Mouse (Mus musculus): ENCODE measurements at regions not wholly inside any gene's neighbourhood (a gene's known extent, or its start where the extent isn't known, plus 50 kb on each side); places are given as distances from the start of the nearest gene placed in this dataset.

DNA sequence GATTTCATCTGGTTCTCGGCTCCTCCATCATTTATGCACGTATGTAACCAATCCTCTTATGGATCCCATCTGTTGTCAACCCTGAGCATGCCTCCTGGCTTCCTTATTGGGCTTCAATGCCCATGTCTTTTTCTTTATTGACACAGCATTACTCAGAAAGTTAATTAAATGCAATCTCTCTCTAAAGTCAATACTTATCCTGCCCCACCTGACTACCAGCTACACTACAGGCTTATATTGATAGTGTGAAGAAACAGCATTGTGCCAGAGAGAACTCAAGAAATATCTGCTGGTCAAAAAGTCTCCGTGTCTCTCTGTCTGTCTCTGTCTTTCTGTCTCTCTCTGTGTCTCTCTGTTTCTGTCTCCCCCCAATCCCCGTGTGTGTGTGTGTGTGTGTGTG, 194.7 kb upstream of the Rfx3 start:
- Histone ChIP-seq H3K36me3 (replicated peaks) (no peaks in the 10 kb centered on the region), H3K27ac (no peak overlapping the region), H3K9me3 (0 out of 2 replicates have a peak, but pooled peaks cover 3% of the 10 kb centered on the region), H3K4me1 (no peaks in the 10 kb centered on the region), H3K4me2 (no peak overlapping the region), H3K9ac (no peak overlapping the region), H3K27me3 (no peaks in the 10 kb centered on the region), H3K4me3 (replicated peaks) (no peak overlapping the region)
- 84% methylated on average over 4 of the region's 4 CpGs for WGBS
- no peak for ATAC-seq (ENCODE audit: low FRiP score)

- 85% methylated on average over 3 of the region's 3 CpGs for WGBS
- H3K4me2 ChIP-seq: no peak overlapping the region
- no peak overlapping the region for H3K27ac ChIP-seq
- H3K9ac ChIP-seq: no peak overlapping the region
- H3K36me3 ChIP-seq (replicated peaks): no peaks in the 10 kb centered on the region
- H3K4me3 ChIP-seq (replicated peaks): no peak overlapping the region
- no peaks in the 10 kb centered on the region for H3K27me3 ChIP-seq
- H3K9me3 ChIP-seq: no peaks in the 10 kb centered on the region
- no peaks in the 10 kb centered on the region for H3K4me1 ChIP-seq
- ATAC-seq (ENCODE audit: low FRiP score): no peak
These were observed 192.8 kb upstream of the Rfx3 start for GRCm38 (mm10) chr19:28203719-28204118.

DNA sequence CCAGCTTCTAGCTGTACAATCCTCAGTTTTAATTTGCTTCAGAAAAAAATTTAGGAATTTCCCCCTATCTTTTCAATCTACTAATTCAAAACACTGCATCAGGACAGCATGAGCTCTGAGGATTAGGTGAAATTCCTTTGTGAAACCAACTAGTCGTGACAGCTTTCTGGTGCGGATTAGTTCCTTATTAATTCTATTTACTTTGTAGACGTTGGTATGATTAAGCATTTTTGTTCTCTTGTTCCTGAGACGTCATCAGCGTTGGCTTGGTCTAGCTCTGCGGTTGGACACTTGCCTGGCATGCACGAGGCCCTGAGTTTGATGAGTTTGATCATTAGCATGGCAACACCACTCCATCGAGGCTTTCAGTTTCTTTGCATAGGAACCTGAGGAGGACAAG, 188.4 kb upstream of the Rfx3 start:
- Histone ChIP-seq H3K4me1 (no peaks in the 10 kb centered on the region), H3K36me3 (replicated peaks) (no peaks in the 10 kb centered on the region), H3K9ac (no peak overlapping the region), H3K27me3 (no peaks in the 10 kb centered on the region), H3K4me3 (replicated peaks) (no peak overlapping the region), H3K4me2 (no peak overlapping the region), H3K27ac (no peak overlapping the region), H3K9me3 (no peaks in the 10 kb centered on the region)
- 17% methylated on average over 8 of the region's 8 CpGs for WGBS
- ATAC-seq (ENCODE audit: low FRiP score): no peak

DNA sequence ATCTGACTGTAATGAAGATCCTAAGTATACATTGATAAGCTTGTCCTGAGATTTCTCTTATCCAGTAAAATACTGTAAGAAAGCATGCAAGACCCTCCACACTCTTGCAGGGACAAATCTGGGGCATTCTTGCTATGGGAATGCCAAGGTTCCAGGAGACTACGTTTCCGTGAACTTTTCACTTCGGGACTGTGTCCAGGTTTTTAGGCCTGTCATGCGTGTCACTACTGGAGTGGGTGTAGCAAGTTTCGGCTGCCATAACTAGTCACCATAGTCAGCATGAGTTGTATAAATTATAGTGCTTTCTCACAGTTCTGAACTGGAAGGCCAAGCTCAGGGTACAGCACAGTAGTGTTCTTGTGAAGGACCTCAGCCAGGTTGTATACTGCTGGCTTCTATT, 185.9 kb upstream of the Rfx3 start:
- no peak for ATAC-seq (ENCODE audit: low FRiP score)

DNA sequence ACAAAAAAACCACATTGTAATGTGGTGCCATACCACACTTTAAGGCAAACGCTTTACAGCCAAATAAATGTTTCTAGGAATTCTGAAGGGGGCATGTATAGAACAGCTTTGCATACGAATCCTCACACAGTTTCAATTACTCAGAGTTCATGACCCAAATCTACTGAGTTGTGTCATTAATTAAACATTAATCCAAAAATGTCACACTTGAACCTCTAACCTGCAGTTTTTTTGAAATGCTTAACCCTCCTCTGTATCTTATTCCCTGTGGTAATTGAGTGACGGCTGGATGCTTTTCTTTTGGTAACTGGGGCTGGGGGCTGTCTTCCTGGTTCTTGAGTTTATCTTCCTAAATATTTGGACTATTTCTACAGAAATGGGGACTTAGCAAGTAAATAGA, 181.3 kb upstream of the Rfx3 start:
- Histone ChIP-seq H3K4me2 (no peak overlapping the region), H3K4me3 (replicated peaks) (no peak overlapping the region), H3K27ac (no peak overlapping the region), H3K9me3 (no peaks in the 10 kb centered on the region; the same call in 1 of the 2 replicates), H3K9ac (no peak overlapping the region), H3K4me1 (peaks cover 8% of the 10 kb centered on the region), H3K27me3 (no peaks in the 10 kb centered on the region), H3K36me3 (replicated peaks) (no peaks in the 10 kb centered on the region)
- WGBS: 39% methylated on average over 3 of the region's 3 CpGs
- ATAC-seq (ENCODE audit: low FRiP score): no peak

More for the DNA sequence above, 185.9 kb upstream of the Rfx3 start:
- WGBS: 98% methylated on average over 5 of the region's 5 CpGs
- H3K27ac ChIP-seq: no peak overlapping the region
- H3K9me3 ChIP-seq: no peaks in the 10 kb centered on the region; the same call in 1 of the 2 replicates
- no peaks in the 10 kb centered on the region for H3K27me3 ChIP-seq
- peaks cover under 1% of the 10 kb centered on the region for H3K4me1 ChIP-seq
- H3K36me3 ChIP-seq (replicated peaks): no peaks in the 10 kb centered on the region
- H3K9ac ChIP-seq: no peak overlapping the region
- no peak overlapping the region for H3K4me3 ChIP-seq (replicated peaks)
- no peak overlapping the region for H3K4me2 ChIP-seq

GRCm38 (mm10) chr19:28191428-28192116, 180.6 kb upstream of the Rfx3 start:
- peaks cover 8% of the 10 kb centered on the region for H3K4me1 ChIP-seq
- no peak overlapping the region for H3K27ac ChIP-seq
- peak overlapping the region; percentile 15; the same call in 1 of the 2 replicates for H3K4me2 ChIP-seq
- H3K9ac ChIP-seq: no peak overlapping the region
- no peak overlapping the region for H3K4me3 ChIP-seq (replicated peaks)
- H3K9me3 ChIP-seq: no peaks in the 10 kb centered on the region; the same call in 1 of the 2 replicates
- no peaks in the 10 kb centered on the region for H3K36me3 ChIP-seq (replicated peaks)
- peak; percentile 77; the same call in 1 of the 2 replicates for ATAC-seq (ENCODE audit: low FRiP score)
- H3K27me3 ChIP-seq: no peaks in the 10 kb centered on the region
- WGBS: 9% methylated on average over 9 of the region's 9 CpGs

GRCm38 (mm10) chr19:28190250-28190649, 179.3 kb upstream of the Rfx3 start:
- Histone ChIP-seq H3K4me2 (no peak overlapping the region), H3K4me1 (peaks cover 8% of the 10 kb centered on the region), H3K36me3 (replicated peaks) (no peaks in the 10 kb centered on the region), H3K9me3 (no peaks in the 10 kb centered on the region; the same call in 1 of the 2 replicates), H3K9ac (no peak overlapping the region), H3K27me3 (no peaks in the 10 kb centered on the region), H3K27ac (no peak overlapping the region), H3K4me3 (replicated peaks) (no peak overlapping the region)
- WGBS: 73% methylated on average over 10 of the region's 10 CpGs
- ATAC-seq (ENCODE audit: low FRiP score): no peak

DNA sequence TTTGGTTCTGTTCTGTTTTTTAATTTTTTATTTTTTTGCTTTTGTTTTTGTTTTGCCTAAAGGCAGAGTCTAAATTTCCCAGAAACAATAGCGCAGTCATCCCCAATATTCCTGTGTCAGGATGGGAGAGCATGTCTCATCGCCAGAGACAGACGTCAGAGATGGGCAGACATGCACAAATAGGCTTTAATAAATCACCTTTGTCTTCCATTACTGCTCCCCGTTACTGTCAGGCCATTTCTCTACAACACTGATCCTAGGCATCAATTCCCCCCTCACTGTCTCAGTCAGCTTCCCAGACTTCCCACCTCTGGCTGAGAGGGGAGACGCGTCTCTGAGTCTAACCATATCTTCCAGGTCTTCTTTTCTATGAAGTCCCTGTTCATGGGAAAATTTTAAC, 177.4 kb upstream of the Rfx3 start:
- no peaks in the 10 kb centered on the region for H3K36me3 ChIP-seq (replicated peaks)
- H3K27me3 ChIP-seq: no peaks in the 10 kb centered on the region
- no peak overlapping the region for H3K9ac ChIP-seq
- no peak overlapping the region for H3K27ac ChIP-seq
- H3K4me1 ChIP-seq: peaks cover 8% of the 10 kb centered on the region
- 90% methylated on average over 6 of the region's 6 CpGs for WGBS
- no peak overlapping the region for H3K4me3 ChIP-seq (replicated peaks)
- ATAC-seq (ENCODE audit: low FRiP score): no peak
- no peak overlapping the region for H3K4me2 ChIP-seq
- H3K9me3 ChIP-seq: no peaks in the 10 kb centered on the region; the same call in 1 of the 2 replicates

DNA sequence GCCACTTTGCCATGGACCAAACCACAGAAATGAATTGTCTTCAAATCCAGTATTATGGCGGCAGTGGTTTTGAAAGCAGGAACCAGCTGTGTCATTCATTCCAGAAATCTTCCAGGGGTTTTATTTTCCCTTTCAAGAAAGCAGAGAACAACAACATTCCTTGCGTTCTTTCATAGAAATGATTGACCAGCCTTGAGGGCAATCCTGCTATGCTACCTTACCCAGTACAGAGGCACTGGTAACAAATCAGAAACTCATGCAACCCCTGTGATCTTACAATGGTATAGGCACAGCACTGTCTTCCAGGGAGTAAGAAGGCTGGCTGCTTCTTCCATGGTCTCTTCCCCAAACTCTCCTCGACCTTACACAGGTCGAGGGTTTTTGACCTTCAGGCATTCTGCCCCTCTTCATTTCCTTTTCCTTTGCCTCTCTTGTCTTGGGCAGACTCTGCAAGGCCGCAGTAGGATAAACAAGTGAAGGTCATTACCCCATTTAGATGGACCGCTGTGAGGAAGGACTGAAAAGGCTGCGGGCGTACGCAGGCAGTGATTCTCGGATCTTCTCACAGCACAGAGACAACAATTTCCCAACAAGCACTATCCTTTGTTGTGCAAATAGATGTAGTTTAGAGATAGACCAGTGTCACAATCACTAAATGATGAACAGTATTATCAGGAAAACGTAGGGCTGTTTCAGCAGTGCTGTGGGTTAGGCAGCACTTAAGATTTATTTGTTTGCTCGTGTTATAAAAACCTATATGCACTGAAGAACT, 171.6 kb upstream of the Rfx3 start:
- ATAC-seq (ENCODE audit: low FRiP score): no peak
- Histone ChIP-seq H3K9ac (no peak overlapping the region), H3K27ac (no peak overlapping the region), H3K4me2 (no peak overlapping the region), H3K4me1 (no peaks in the 10 kb centered on the region), H3K4me3 (replicated peaks) (no peak overlapping the region), H3K36me3 (replicated peaks) (no peaks in the 10 kb centered on the region), H3K9me3 (peaks cover 4% of the 10 kb centered on the region; the same call in 1 of the 2 replicates), H3K27me3 (no peaks in the 10 kb centered on the region)
- WGBS: 74% methylated on average over 12 of the region's 12 CpGs

DNA sequence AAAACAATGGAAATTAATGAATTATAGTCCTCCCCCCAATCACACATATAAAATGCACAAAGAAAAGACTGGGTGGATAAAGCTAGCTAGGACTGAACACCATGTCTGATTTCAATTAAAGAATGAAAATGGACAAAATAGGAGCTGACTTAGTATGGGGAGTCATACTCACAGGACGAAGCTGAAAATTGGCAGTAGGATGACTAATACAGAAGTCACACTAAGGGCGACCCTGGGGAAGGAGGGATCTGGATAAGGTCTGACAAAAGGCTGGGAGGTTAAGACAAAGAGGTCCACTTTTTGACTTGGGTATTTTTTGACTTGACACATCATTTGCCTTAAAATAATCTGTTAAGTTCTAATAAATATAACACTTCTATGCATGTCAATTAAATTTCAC, 170.2 kb upstream of the Rfx3 start:
- ATAC-seq (ENCODE audit: low FRiP score): no peak
- H3K4me2 ChIP-seq: no peak overlapping the region
- no peak overlapping the region for H3K4me3 ChIP-seq (replicated peaks)
- peaks cover 4% of the 10 kb centered on the region; the same call in 1 of the 2 replicates for H3K9me3 ChIP-seq
- no peaks in the 10 kb centered on the region for H3K4me1 ChIP-seq
- no peak overlapping the region for H3K9ac ChIP-seq
- H3K27me3 ChIP-seq: no peaks in the 10 kb centered on the region
- H3K27ac ChIP-seq: no peak overlapping the region
- H3K36me3 ChIP-seq (replicated peaks): no peaks in the 10 kb centered on the region
- WGBS: 79% methylated on average over 2 of the region's 2 CpGs

- H3K27ac ChIP-seq: no peak overlapping the region
- H3K9ac ChIP-seq: no peak overlapping the region
- no peaks in the 10 kb centered on the region for H3K27me3 ChIP-seq
- no peaks in the 10 kb centered on the region for H3K36me3 ChIP-seq (replicated peaks)
- H3K9me3 ChIP-seq: peaks cover 4% of the 10 kb centered on the region; the same call in 1 of the 2 replicates
- H3K4me1 ChIP-seq: no peaks in the 10 kb centered on the region
- H3K4me3 ChIP-seq (replicated peaks): no peak overlapping the region
- H3K4me2 ChIP-seq: no peak overlapping the region
- ATAC-seq (ENCODE audit: low FRiP score): no peak
- 95% methylated on average over 6 of the region's 6 CpGs for WGBS
These were observed 167.1 kb upstream of the Rfx3 start for GRCm38 (mm10) chr19:28178114-28178513.

DNA sequence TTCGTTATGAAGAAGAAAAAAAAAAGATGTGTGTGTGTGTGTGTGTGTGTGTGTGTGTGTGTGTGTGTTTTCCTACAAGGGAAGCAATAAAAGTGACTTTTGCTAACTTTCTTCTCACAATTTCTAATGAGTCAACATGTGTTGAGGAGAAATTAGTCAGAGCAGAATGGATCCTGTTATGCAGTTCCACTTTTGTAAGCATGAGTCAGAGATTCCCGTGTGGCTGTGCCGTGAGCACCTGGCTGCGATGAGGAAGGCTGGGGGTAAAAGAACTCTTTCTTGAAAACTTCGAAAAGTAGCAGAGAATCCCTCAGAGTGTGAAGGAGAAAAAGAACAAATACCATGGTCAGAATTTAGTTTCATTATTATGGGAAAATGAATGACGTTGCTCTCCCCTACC, 165.9 kb upstream of the Rfx3 start:
- no peak overlapping the region for H3K4me2 ChIP-seq
- no peak for ATAC-seq (ENCODE audit: low FRiP score)
- H3K9ac ChIP-seq: no peak overlapping the region
- H3K9me3 ChIP-seq: peaks cover 4% of the 10 kb centered on the region; the same call in 1 of the 2 replicates
- no peaks in the 10 kb centered on the region for H3K27me3 ChIP-seq
- H3K4me1 ChIP-seq: no peaks in the 10 kb centered on the region
- no peak overlapping the region for H3K27ac ChIP-seq
- no peaks in the 10 kb centered on the region for H3K36me3 ChIP-seq (replicated peaks)
- WGBS: 86% methylated on average over 6 of the region's 6 CpGs
- no peak overlapping the region for H3K4me3 ChIP-seq (replicated peaks)
